8 mouse cellular contexts compared by ENCODE assay signal in genomic region chr12:28635058-28635534, GRCm38 (mm10). TPM values are rescaled to one million over a fixed set of nuclear protein-coding genes. Genes with fewer than 3 reads are reported as not detected.
DNase-seq lines count a peak whose midpoint lies in the region; ATAC-seq and TF ChIP-seq lines count a peak whose summit lies in the region.

No protein-coding gene starts in this region.

- H3K79me2 ChIP-seq in heart, adult 2 months (replicated peaks; ENCODE audit: control insufficient read depth, insufficient read depth, low read length), result 0 out of 2 replicates have a peak, but pooled peaks cover 1% of the 10 kb centered on the region
- peaks cover 35% of the 10 kb centered on the region for H3K79me2 ChIP-seq in macrophage (ENCODE audit: inconsistent target)

- H3K27me3 ChIP-seq in heart, adult 2 months (ENCODE audit: control insufficient read depth, insufficient read depth, low read length), result no peaks in the 10 kb centered on the region
- no peaks in the 10 kb centered on the region for H3K27me3 ChIP-seq in ES-Bruce4 (ENCODE audit: control insufficient read depth, insufficient read depth, low read length, poor library complexity, severe bottlenecking)
- H3K27me3 ChIP-seq in forebrain, postnatal 0 days (ENCODE audit: insufficient read depth, low read length), result no peaks in the 10 kb centered on the region

- H3K36me3 ChIP-seq in heart, adult 2 months (ENCODE audit: control insufficient read depth, insufficient read depth, low read length), result peaks cover 16% of the 10 kb centered on the region
- H3K36me3 ChIP-seq in ES-Bruce4 (ENCODE audit: control insufficient read depth, insufficient read depth, low read length, poor library complexity, severe bottlenecking) (peaks cover 53% of the 10 kb centered on the region), macrophage (ENCODE audit: inconsistent target) (peaks cover 38% of the 10 kb centered on the region)
- H3K36me3 ChIP-seq in forebrain, postnatal 0 days (ENCODE audit: insufficient read depth), result peaks cover 36% of the 10 kb centered on the region

- no peak for TF ChIP-seq POLR2A in heart, adult 2 months (IDR thresholded peaks at IDR 0.05; ENCODE audit: insufficient read depth, low read depth, low read length)
- TF ChIP-seq POLR2A in ES-Bruce4 (IDR thresholded peaks at IDR 0.05; ENCODE audit: insufficient read depth, low read length), result no peak

- peak overlapping the region; percentile 88 for H3K4me3 ChIP-seq in heart, adult 2 months
- H3K4me3 ChIP-seq in ES-Bruce4 (ENCODE audit: low read depth, low read length), result peak overlapping the region; percentile 93
- peak overlapping the region; percentile 63 for H3K4me3 ChIP-seq in forebrain, postnatal 0 days (ENCODE audit: low read depth, low read length)
- H3K4me3 ChIP-seq in macrophage (ENCODE audit: inconsistent target), result peak overlapping the region; percentile 77

- peak overlapping the region; percentile 76 for H3K27ac ChIP-seq in heart, adult 2 months
- peak overlapping the region; percentile 43 for H3K27ac ChIP-seq in ES-Bruce4 (ENCODE audit: insufficient read depth, low read length)
- H3K27ac ChIP-seq in forebrain, postnatal 0 days (ENCODE audit: low read depth, low read length), result peak overlapping the region; percentile 85
- peak overlapping the region; percentile 67 for H3K27ac ChIP-seq in macrophage

- WGBS in heart, adult 2 months, result 2% methylated on average over 23 of the region's 23 CpGs
- WGBS in forebrain, postnatal 0 days, result 3% methylated on average over 23 of the region's 23 CpGs
- WGBS in macrophage (ENCODE audit: missing documents), result 2% methylated on average over 23 of the region's 23 CpGs

- no peak for TF ChIP-seq EP300 in heart, adult 2 months (IDR thresholded peaks at IDR 0.05; ENCODE audit: insufficient read depth, low read depth, low read length)
- TF ChIP-seq EP300 in ES-Bruce4 (IDR thresholded peaks at IDR 0.05; ENCODE audit: insufficient read depth, low read depth, low read length), result no peak

- intact Hi-C loops in heart, adult 2 months (cut with DNase I), result loop anchor here (2.0 kb wide), 1 partner anchor 116 kb away; the partner anchor contains the start of genes Eipr1 and Trappc12
- intact Hi-C loops in gastrocnemius, postnatal 36 days (cut with DNase I), result loop anchor here (5.0 kb wide), 1 partner anchor 117 kb away; the partner anchor contains the start of genes Eipr1 and Trappc12

- no peak for TF ChIP-seq CTCF in heart, adult 2 months (IDR thresholded peaks at IDR 0.05)
- TF ChIP-seq CTCF in ES-Bruce4 (IDR thresholded peaks at IDR 0.05; ENCODE audit: low read depth, low read length), result no peak
- no peak for TF ChIP-seq CTCF in forebrain, postnatal 0 days (IDR thresholded peaks at IDR 0.05; ENCODE audit: low read depth)

- H3K9me3 ChIP-seq in ES-Bruce4 (replicated peaks; ENCODE audit: control insufficient read depth, insufficient read depth, low read length, poor library complexity, severe bottlenecking), result no peaks in the 10 kb centered on the region
- H3K9me3 ChIP-seq in forebrain, postnatal 0 days (ENCODE audit: low read length), result no peaks in the 10 kb centered on the region

- peaks cover 3% of the 10 kb centered on the region for H3K4me1 ChIP-seq in heart, adult 2 months (ENCODE audit: control insufficient read depth, insufficient read depth, low read length)
- H3K4me1 ChIP-seq in ES-Bruce4 (ENCODE audit: control insufficient read depth, insufficient read depth, low read length), result peaks cover 2% of the 10 kb centered on the region
- H3K4me1 ChIP-seq in forebrain, postnatal 0 days (ENCODE audit: insufficient read depth), result 0 out of 2 replicates have a peak, but pooled peaks cover 2% of the 10 kb centered on the region

- ATAC-seq in forebrain, postnatal 0 days, result peak; percentile 30

- no peak for DNase-seq in heart, adult 2 months
- DNase-seq in heart, adult 11 months, result no peak
- DNase-seq in forebrain, postnatal 0 days, result no peak
- no peak for DNase-seq in c-Kit-positive CD71-positive TER-119-positive erythroid progenitor cells, embryonic 14.5 days (ENCODE audit: low spot score)
- DNase-seq in gastrocnemius, postnatal 36 days, result no peak
- DNase-seq in gastrocnemius, postnatal 10 days, result no peak

- H3K9ac ChIP-seq in heart, adult 2 months (ENCODE audit: low read depth, low read length), result peak overlapping the region; percentile 95
- H3K9ac ChIP-seq in ES-Bruce4 (ENCODE audit: low read depth, poor library complexity, severe bottlenecking), result peak overlapping the region; percentile 97
- peak overlapping the region; percentile 87 for H3K9ac ChIP-seq in forebrain, postnatal 0 days

- peak overlapping the region; percentile 63 for H3K4me2 ChIP-seq in forebrain, postnatal 0 days (ENCODE audit: low read depth)

RNA-seq across cellular contexts. Expression of gene Rps7, which starts 0.7 kb away (rescaled TPM):
- 100 to 1,000 TPM; 228 to 303 TPM for total RNA-seq in heart, adult 2 months (2021)
- 176 and 182 TPM in 2 replicates for polyA plus RNA-seq in heart, adult 2 months (2012; rRNA removed)
- 1,062 and 1,139 TPM in 2 replicates for polyA plus RNA-seq in ES-Bruce4 (2011; ENCODE audit: insufficient read depth, insufficient read length, low read depth, missing spikeins)
- 1,274 and 1,982 TPM in 2 replicates for total RNA-seq in forebrain, postnatal 0 days (2014; rRNA removed)
- polyA plus RNA-seq in forebrain, postnatal 0 days (2015; fragmentation: Nextera tagmentation; extraction: Ambion mirVana), result 605 and 756 TPM in 2 replicates
- 100 to 1,000 TPM in 2 of 26 experiments, 10 to 100 TPM in 24; 31.6 to 186 (median 66.2) TPM for total RNA-seq in macrophage (2018; cell fraction: chromatin; rRNA removed)
- 1,000 to 10,000 TPM in 1 of 26 experiments, 100 to 1,000 TPM in 25; 298 to 1,166 (median 499) TPM for total RNA-seq in macrophage (2018; cell fraction: cytosol; rRNA removed)
- total RNA-seq in macrophage (2018; cell fraction: nucleus; rRNA removed), result 100 to 1,000 TPM in 6 of 26 experiments, 10 to 100 TPM in 20; 55.8 to 163 (median 87.8) TPM
- polyA plus RNA-seq in macrophage (2018), result 564 to 875 TPM (median 829 TPM) in 3 replicates
- 100 to 1,000 TPM; 171 to 173 TPM for total RNA-seq in gastrocnemius, postnatal 36 days (2021)
- 100 to 1,000 TPM; 322 to 387 TPM for total RNA-seq in gastrocnemius, postnatal 10 days (2021)

RNA-seq across cellular contexts. Expression of gene Colec11, which starts 11.9 kb away (rescaled TPM):
- 10 to 100 TPM; 14.3 to 17.9 TPM for total RNA-seq in heart, adult 2 months (2021)
- 15.2 and 18.3 TPM in 2 replicates for polyA plus RNA-seq in heart, adult 2 months (2012; rRNA removed)
- not detected in 2 replicates for polyA plus RNA-seq in ES-Bruce4 (2011; ENCODE audit: insufficient read depth, insufficient read length, low read depth, missing spikeins)
- total RNA-seq in forebrain, postnatal 0 days (2014; rRNA removed), result 0.48 and 0.62 TPM in 2 replicates
- polyA plus RNA-seq in forebrain, postnatal 0 days (2015; fragmentation: Nextera tagmentation; extraction: Ambion mirVana), result 0.39 and 1.1 TPM in 2 replicates
- not detected for total RNA-seq in macrophage (2018; cell fraction: chromatin; rRNA removed)
- under 1 TPM in 5 of 26 experiments, not detected in 21; 0.10 to 0.16 (median 0.14) TPM for total RNA-seq in macrophage (2018; cell fraction: cytosol; rRNA removed)
- not detected for total RNA-seq in macrophage (2018; cell fraction: nucleus; rRNA removed)
- not detected in 3 replicates for polyA plus RNA-seq in macrophage (2018)
- under 1 TPM; 0.17 to 0.46 TPM for total RNA-seq in gastrocnemius, postnatal 36 days (2021)
- 1 to 10 TPM; 1.1 to 1.5 TPM for total RNA-seq in gastrocnemius, postnatal 10 days (2021)

RNA-seq across cellular contexts. Expression of gene Rnaseh1, which starts 14.3 kb away (rescaled TPM):
- 1 to 10 TPM; 6.9 to 8.4 TPM for total RNA-seq in heart, adult 2 months (2021)
- polyA plus RNA-seq in heart, adult 2 months (2012; rRNA removed), result 7.0 and 7.7 TPM in 2 replicates
- polyA plus RNA-seq in ES-Bruce4 (2011; ENCODE audit: insufficient read depth, insufficient read length, low read depth, missing spikeins) (31.1 and 37.0 TPM in 2 replicates), macrophage (2018) (16.6 to 20.1 TPM (median 16.7 TPM) in 3 replicates)
- total RNA-seq in forebrain, postnatal 0 days (2014; rRNA removed), result 13.7 and 18.5 TPM in 2 replicates
- polyA plus RNA-seq in forebrain, postnatal 0 days (2015; fragmentation: Nextera tagmentation; extraction: Ambion mirVana), result 12.3 and 13.3 TPM in 2 replicates
- total RNA-seq in macrophage (2018; cell fraction: chromatin; rRNA removed), result 10 to 100 TPM in 24 of 26 experiments, 1 to 10 TPM in 2; 6.5 to 41.7 (median 25.0) TPM
- 10 to 100 TPM in 25 of 26 experiments, 1 to 10 TPM in 1; 9.2 to 18.3 (median 14.7) TPM for total RNA-seq in macrophage (2018; cell fraction: cytosol; rRNA removed)
- total RNA-seq in macrophage (2018; cell fraction: nucleus; rRNA removed), result 10 to 100 TPM in 24 of 26 experiments, 1 to 10 TPM in 2; 8.9 to 31.5 (median 17.6) TPM
- 1 to 10 TPM; 4.9 to 6.0 TPM for total RNA-seq in gastrocnemius, postnatal 36 days (2021)
- total RNA-seq in gastrocnemius, postnatal 10 days (2021), result 1 to 10 TPM; 5.2 to 7.2 TPM

RNA-seq across cellular contexts. Expression of gene Adi1, which starts 39.9 kb away (rescaled TPM):
- 10 to 100 TPM; 51.5 to 52.0 TPM for total RNA-seq in heart, adult 2 months (2021)
- 27.8 and 45.7 TPM in 2 replicates for polyA plus RNA-seq in heart, adult 2 months (2012; rRNA removed)
- polyA plus RNA-seq in ES-Bruce4 (2011; ENCODE audit: insufficient read depth, insufficient read length, low read depth, missing spikeins) (54.2 and 59.0 TPM in 2 replicates), macrophage (2018) (40.2 to 88.4 TPM (median 71.6 TPM) in 3 replicates)
- 5.1 and 9.4 TPM in 2 replicates for total RNA-seq in forebrain, postnatal 0 days (2014; rRNA removed)
- polyA plus RNA-seq in forebrain, postnatal 0 days (2015; fragmentation: Nextera tagmentation; extraction: Ambion mirVana), result 24.7 and 27.9 TPM in 2 replicates
- total RNA-seq in macrophage (2018; cell fraction: chromatin; rRNA removed), result 10 to 100 TPM in 12 of 26 experiments, 1 to 10 TPM in 14; 1.0 to 35.2 (median 8.8) TPM
- 10 to 100 TPM; 29.8 to 85.7 (median 47.3) TPM for total RNA-seq in macrophage (2018; cell fraction: cytosol; rRNA removed)
- total RNA-seq in macrophage (2018; cell fraction: nucleus; rRNA removed), result 10 to 100 TPM in 20 of 26 experiments, 1 to 10 TPM in 6; 5.4 to 49.3 (median 15.5) TPM
- total RNA-seq in gastrocnemius, postnatal 36 days (2021), result 10 to 100 TPM; 57.1 to 66.1 TPM
- 10 to 100 TPM; 24.2 to 28.6 TPM for total RNA-seq in gastrocnemius, postnatal 10 days (2021)

RNA-seq across cellular contexts. Expression of gene Allc, which starts 52.8 kb away (rescaled TPM):
- not detected for total RNA-seq in heart, adult 2 months (2021)
- polyA plus RNA-seq in heart, adult 2 months (2012; rRNA removed), result 0.10 and 0.12 TPM in 2 replicates
- polyA plus RNA-seq in ES-Bruce4 (2011; ENCODE audit: insufficient read depth, insufficient read length, low read depth, missing spikeins) (not detected in 2 replicates), macrophage (2018) (not detected in 3 replicates)
- total RNA-seq in forebrain, postnatal 0 days (2014; rRNA removed), result 0.29 TPM in 1 of 2 replicates, not detected in the other
- 0.14 and 0.17 TPM in 2 replicates for polyA plus RNA-seq in forebrain, postnatal 0 days (2015; fragmentation: Nextera tagmentation; extraction: Ambion mirVana)
- not detected for total RNA-seq in macrophage (2018; cell fraction: chromatin; rRNA removed)
- not detected for total RNA-seq in macrophage (2018; cell fraction: cytosol; rRNA removed)
- not detected for total RNA-seq in macrophage (2018; cell fraction: nucleus; rRNA removed)
- total RNA-seq in gastrocnemius, postnatal 36 days (2021), result not detected
- total RNA-seq in gastrocnemius, postnatal 10 days (2021), result not detected
